Mouse (Mus musculus): ENCODE results near the gene Anks3. TPM values are rescaled to one million over a fixed set of nuclear protein-coding genes. Genes with fewer than 3 reads are reported as not detected.

The Anks3 gene
- polyA plus RNA-seq, 1 experiment from 2014 or later = 43.4 TPM

GRCm38 (mm10) chr16:4941016-4941415 is 23.0 kb downstream of the Anks3 start:
- H3K27ac ChIP-seq (ENCODE audit: low read length) = no peak overlapping the region
- no peaks in the 10 kb centered on the region for H3K9me3 ChIP-seq (ENCODE audit: low read length)
- no peaks in the 10 kb centered on the region for H3K27me3 ChIP-seq (replicated peaks; ENCODE audit: insufficient read depth, low read length)
- DNase-seq (ENCODE audit: low spot score) = no peak
- H3K4me2 ChIP-seq (replicated peaks; ENCODE audit: low read depth, low read length) = no peak overlapping the region
- H3K9ac ChIP-seq (replicated peaks; ENCODE audit: low read depth) = no peak overlapping the region
- peaks cover 26% of the 10 kb centered on the region for H3K36me3 ChIP-seq (ENCODE audit: insufficient read depth, low read length)
- H3K4me1 ChIP-seq (ENCODE audit: insufficient read depth, low read depth, low read length) = peaks cover 4% of the 10 kb centered on the region; the same call in 1 of the 2 replicates
- H3K4me3 ChIP-seq (ENCODE audit: low read depth, low read length) = no peak overlapping the region
- ATAC-seq = no peak
- TF ChIP-seq EP300 (IDR thresholded peaks at IDR 0.05) (no peak), CTCF (IDR thresholded peaks at IDR 0.05) (no peak)

GRCm38 (mm10) chr16:4940311-4940850 is 23.6 kb downstream of the Anks3 start:
- no peak for ATAC-seq
- peaks cover 26% of the 10 kb centered on the region for H3K36me3 ChIP-seq (ENCODE audit: insufficient read depth, low read length)

GRCm38 (mm10) chr16:4939412-4939811 is 24.6 kb downstream of the Anks3 start:
- H3K36me3 ChIP-seq (ENCODE audit: insufficient read depth, low read length) = peaks cover 26% of the 10 kb centered on the region
- TF ChIP-seq EP300 (IDR thresholded peaks at IDR 0.05) = no peak
- TF ChIP-seq CTCF (IDR thresholded peaks at IDR 0.05) = no peak
- no peaks in the 10 kb centered on the region for H3K27me3 ChIP-seq (replicated peaks; ENCODE audit: insufficient read depth, low read length)
- H3K27ac ChIP-seq (ENCODE audit: low read length) = peak overlapping the region; percentile 73
- peaks cover 4% of the 10 kb centered on the region; the same call in 1 of the 2 replicates for H3K4me1 ChIP-seq (ENCODE audit: insufficient read depth, low read depth, low read length)
- WGBS = under 1% methylated on average over 16 of the region's 16 CpGs
- peak; percentile 54 for DNase-seq (ENCODE audit: low spot score)
- ATAC-seq = peak; percentile 74
- H3K9me3 ChIP-seq (ENCODE audit: low read length) = no peaks in the 10 kb centered on the region
- peak overlapping the region; percentile 74 for H3K4me3 ChIP-seq (ENCODE audit: low read depth, low read length)
- peak overlapping the region; percentile 90 for H3K9ac ChIP-seq (replicated peaks; ENCODE audit: low read depth)
- H3K4me2 ChIP-seq (replicated peaks; ENCODE audit: low read depth, low read length) = peak overlapping the region; percentile 97

More at GRCm38 (mm10) chr16:4940311-4940850, 23.6 kb downstream of the Anks3 start:
- no peaks in the 10 kb centered on the region for H3K9me3 ChIP-seq (ENCODE audit: low read length)
- no peak overlapping the region for H3K4me3 ChIP-seq (ENCODE audit: low read depth, low read length)
- 75% methylated on average over 10 of the region's 10 CpGs for WGBS
- peaks cover 4% of the 10 kb centered on the region; the same call in 1 of the 2 replicates for H3K4me1 ChIP-seq (ENCODE audit: insufficient read depth, low read depth, low read length)
- no peak for TF ChIP-seq CTCF (IDR thresholded peaks at IDR 0.05)
- no peak for TF ChIP-seq EP300 (IDR thresholded peaks at IDR 0.05)
- no peak overlapping the region for H3K9ac ChIP-seq (replicated peaks; ENCODE audit: low read depth)
- DNase-seq (ENCODE audit: low spot score) = no peak
- H3K4me2 ChIP-seq (replicated peaks; ENCODE audit: low read depth, low read length) = no peak overlapping the region
- H3K27ac ChIP-seq (ENCODE audit: low read length) = 0 out of 2 replicates have a peak overlapping the region, but pooled peaks have one; percentile 10
- H3K27me3 ChIP-seq (replicated peaks; ENCODE audit: insufficient read depth, low read length) = no peaks in the 10 kb centered on the region

- TF ChIP-seq CTCF (IDR thresholded peaks at IDR 0.05) (no peak), EP300 (IDR thresholded peaks at IDR 0.05) (no peak)
- Histone ChIP-seq H3K27ac (ENCODE audit: low read length) (peak overlapping the region; percentile 73), H3K36me3 (ENCODE audit: insufficient read depth, low read length) (peaks cover 24% of the 10 kb centered on the region), H3K4me3 (ENCODE audit: low read depth, low read length) (peak overlapping the region; percentile 74), H3K27me3 (replicated peaks; ENCODE audit: insufficient read depth, low read length) (no peaks in the 10 kb centered on the region), H3K9me3 (ENCODE audit: low read length) (no peaks in the 10 kb centered on the region), H3K4me1 (ENCODE audit: insufficient read depth, low read depth, low read length) (peaks cover 4% of the 10 kb centered on the region; the same call in 1 of the 2 replicates), H3K9ac (replicated peaks; ENCODE audit: low read depth) (peak overlapping the region; percentile 90), H3K4me2 (replicated peaks; ENCODE audit: low read depth, low read length) (peak overlapping the region; percentile 97)
- 0% methylated on average over 28 of the region's 28 CpGs for WGBS
- DNase-seq (ENCODE audit: low spot score) = peak; percentile 95
- peak; percentile 96 for ATAC-seq
Observed at GRCm38 (mm10) chr16:4938989-4939388, 25.0 kb downstream of the Anks3 start.

GRCm38 (mm10) chr16:4938461-4938860 is 25.5 kb downstream of the Anks3 start, which contains the start of gene Nudt16l1:
Nudt16l1 (plus strand) TSS chr16:4938761.
- Histone ChIP-seq H3K27me3 (replicated peaks; ENCODE audit: insufficient read depth, low read length) (no peaks in the 10 kb centered on the region), H3K27ac (ENCODE audit: low read length) (peak within 1 kb of the TSS; percentile 73), H3K9ac (replicated peaks; ENCODE audit: low read depth) (peak within 1 kb of the TSS; percentile 90), H3K4me1 (ENCODE audit: insufficient read depth, low read depth, low read length) (peaks cover 4% of the 10 kb centered on the region; the same call in 1 of the 2 replicates), H3K4me3 (ENCODE audit: low read depth, low read length) (peak within 1 kb of the TSS; percentile 74), H3K4me2 (replicated peaks; ENCODE audit: low read depth, low read length) (peak within 1 kb of the TSS; percentile 97), H3K9me3 (ENCODE audit: low read length) (no peaks in the 10 kb centered on the region), H3K36me3 (ENCODE audit: insufficient read depth, low read length) (peaks cover 23% of the 10 kb centered on the region)
- 0% methylated on average over 2 of the region's 2 CpGs for WGBS
- DNase-seq (ENCODE audit: low spot score) = no peak
- no peak for ATAC-seq
- TF ChIP-seq EP300 (IDR thresholded peaks at IDR 0.05) (no peak), CTCF (IDR thresholded peaks at IDR 0.05) (peak; percentile 14; the same call in 1 of the 2 replicates)

GRCm38 (mm10) chr16:4937351-4938190 is 26.4 kb downstream of the Anks3 start:
- 91% methylated on average over 8 of the region's 8 CpGs for WGBS
- Histone ChIP-seq H3K4me2 (replicated peaks; ENCODE audit: low read depth, low read length) (no peak overlapping the region), H3K9ac (replicated peaks; ENCODE audit: low read depth) (no peak overlapping the region), H3K27me3 (replicated peaks; ENCODE audit: insufficient read depth, low read length) (no peaks in the 10 kb centered on the region), H3K4me3 (ENCODE audit: low read depth, low read length) (no peak overlapping the region), H3K36me3 (ENCODE audit: insufficient read depth, low read length) (peaks cover 17% of the 10 kb centered on the region), H3K4me1 (ENCODE audit: insufficient read depth, low read depth, low read length) (peaks cover 4% of the 10 kb centered on the region; the same call in 1 of the 2 replicates), H3K27ac (ENCODE audit: low read length) (no peak overlapping the region), H3K9me3 (ENCODE audit: low read length) (no peaks in the 10 kb centered on the region)
- DNase-seq (ENCODE audit: low spot score) (no peak), ATAC-seq (no peak)
- no peak for TF ChIP-seq EP300 (IDR thresholded peaks at IDR 0.05)
- no peak for TF ChIP-seq CTCF (IDR thresholded peaks at IDR 0.05)
